Mouse (Mus musculus) testis, adult 2 months (tissue): ENCODE data around the gene Fbxl7.

Experiments
- CTCF ChIP-seq: fragments of 200-500 bp; IDR thresholded peaks from 2 replicates; pipeline ENCODE4 v1.5.1; 2012; ENCODE audit warnings: low read depth, mild to moderate bottlenecking, inconsistent platforms, low read length, moderate library complexity; ENCODE audit not compliant: control insufficient read depth, insufficient read depth, insufficient replicate concordance
- POLR2A ChIP-seq: fragments of 200-500 bp; IDR thresholded peaks from 2 replicates; pipeline ENCODE4 v1.6.1; 2012; ENCODE audit warnings: low read depth, mild to moderate bottlenecking, inconsistent platforms, low read length, moderate library complexity; ENCODE audit not compliant: control insufficient read depth

GRCm38 (mm10) chr15:26867521-26867920, 27.9 kb downstream of the Fbxl7 start:
- TF ChIP-seq CTCF (no peak), POLR2A (no peak)
